Mouse (Mus musculus): Measurements from ENCODE around the gene Lrp5. TPM values are rescaled to one million over a fixed set of nuclear protein-coding genes. Genes with fewer than 3 reads are reported as not detected.

The Lrp5 gene
- polyA plus RNA-seq, 1 experiment, result 24.2 TPM

GRCm38 (mm10) chr19:3647999-3648398 is 38.4 kb downstream of the Lrp5 start:
- Histone ChIP-seq H3K4me3 (ENCODE audit: insufficient read depth, low read length) (no peak overlapping the region), H3K27ac (ENCODE audit: insufficient read depth, low read depth, low read length) (no peak overlapping the region), H3K4me1 (ENCODE audit: control insufficient read depth, insufficient read depth, low read length) (0 out of 2 replicates have a peak, but pooled peaks cover 2% of the 10 kb centered on the region)
- no peak for TF ChIP-seq CTCF (IDR thresholded peaks at IDR 0.05; ENCODE audit: low read depth, low read length)
- TF ChIP-seq POLR2A (IDR thresholded peaks at IDR 0.05; ENCODE audit: borderline replicate concordance, low read depth, low read length), result no peak

- Histone ChIP-seq H3K4me3 (ENCODE audit: insufficient read depth, low read length) (no peak overlapping the region), H3K4me1 (ENCODE audit: control insufficient read depth, insufficient read depth, low read length) (0 out of 2 replicates have a peak, but pooled peaks cover 2% of the 10 kb centered on the region), H3K27ac (ENCODE audit: insufficient read depth, low read depth, low read length) (no peak overlapping the region)
- TF ChIP-seq CTCF (IDR thresholded peaks at IDR 0.05; ENCODE audit: low read depth, low read length), result no peak
- no peak for TF ChIP-seq POLR2A (IDR thresholded peaks at IDR 0.05; ENCODE audit: borderline replicate concordance, low read depth, low read length)
Measured at GRCm38 (mm10) chr19:3645813-3646212, 40.6 kb downstream of the Lrp5 start.

- no peak for TF ChIP-seq POLR2A (IDR thresholded peaks at IDR 0.05; ENCODE audit: borderline replicate concordance, low read depth, low read length)
- no peak for TF ChIP-seq CTCF (IDR thresholded peaks at IDR 0.05; ENCODE audit: low read depth, low read length)
- Histone ChIP-seq H3K4me1 (ENCODE audit: control insufficient read depth, insufficient read depth, low read length) (0 out of 2 replicates have a peak, but pooled peaks cover 2% of the 10 kb centered on the region), H3K4me3 (ENCODE audit: insufficient read depth, low read length) (no peak overlapping the region), H3K27ac (ENCODE audit: insufficient read depth, low read depth, low read length) (no peak overlapping the region)
Measured at GRCm38 (mm10) chr19:3645318-3645717, 41.0 kb downstream of the Lrp5 start.

DNA sequence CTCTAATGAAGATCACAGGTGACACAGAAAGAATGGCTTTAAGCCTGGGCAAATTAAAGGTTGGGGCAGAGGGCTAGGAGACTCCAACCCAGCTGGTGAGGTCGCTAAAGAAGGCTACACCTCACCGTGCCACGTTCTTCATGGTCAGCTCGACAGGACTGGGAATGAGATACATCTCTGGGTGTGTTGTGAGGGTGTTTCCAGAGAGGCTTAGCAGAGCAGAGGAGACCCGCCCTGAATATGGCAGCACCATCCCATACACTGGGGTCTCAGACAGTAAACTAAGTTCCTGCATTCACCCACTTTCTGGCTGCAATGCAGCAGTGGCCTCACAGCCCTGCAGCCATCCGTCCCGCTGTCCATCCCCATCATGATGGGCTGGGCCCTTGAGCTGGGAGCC is 46.8 kb downstream of the Lrp5 start:
- no peaks in the 10 kb centered on the region for H3K4me1 ChIP-seq (ENCODE audit: control insufficient read depth, insufficient read depth, low read length)
- H3K4me3 ChIP-seq (ENCODE audit: insufficient read depth, low read length), result no peak overlapping the region
- no peak overlapping the region for H3K27ac ChIP-seq (ENCODE audit: insufficient read depth, low read depth, low read length)
- no peak for TF ChIP-seq CTCF (IDR thresholded peaks at IDR 0.05; ENCODE audit: low read depth, low read length)
- no peak for TF ChIP-seq POLR2A (IDR thresholded peaks at IDR 0.05; ENCODE audit: borderline replicate concordance, low read depth, low read length)

DNA sequence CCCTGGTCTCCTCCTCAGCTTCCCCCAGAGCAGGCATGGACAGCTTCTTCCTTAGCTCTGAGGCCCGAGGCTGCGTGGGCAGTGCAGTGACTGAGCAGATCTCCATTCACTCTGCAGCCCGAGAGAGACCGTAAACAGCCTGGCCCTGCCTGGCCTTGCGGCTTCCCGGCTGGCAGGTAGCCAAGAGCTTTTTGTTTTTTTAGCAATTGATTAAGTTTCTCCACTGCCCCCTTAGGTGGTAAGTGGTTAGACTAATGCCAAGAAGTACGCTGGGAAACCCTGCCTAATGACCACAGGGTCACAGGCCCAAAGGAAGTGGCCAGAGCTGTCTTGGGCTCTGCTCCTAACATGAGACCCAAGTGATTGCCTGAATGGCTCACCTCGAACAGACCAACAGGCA is 47.7 kb downstream of the Lrp5 start:
- Histone ChIP-seq H3K27ac (ENCODE audit: insufficient read depth, low read depth, low read length) (no peak overlapping the region), H3K4me1 (ENCODE audit: control insufficient read depth, insufficient read depth, low read length) (no peaks in the 10 kb centered on the region), H3K4me3 (ENCODE audit: insufficient read depth, low read length) (no peak overlapping the region)
- TF ChIP-seq CTCF (IDR thresholded peaks at IDR 0.05; ENCODE audit: low read depth, low read length) (no peak), POLR2A (IDR thresholded peaks at IDR 0.05; ENCODE audit: borderline replicate concordance, low read depth, low read length) (no peak)

DNA sequence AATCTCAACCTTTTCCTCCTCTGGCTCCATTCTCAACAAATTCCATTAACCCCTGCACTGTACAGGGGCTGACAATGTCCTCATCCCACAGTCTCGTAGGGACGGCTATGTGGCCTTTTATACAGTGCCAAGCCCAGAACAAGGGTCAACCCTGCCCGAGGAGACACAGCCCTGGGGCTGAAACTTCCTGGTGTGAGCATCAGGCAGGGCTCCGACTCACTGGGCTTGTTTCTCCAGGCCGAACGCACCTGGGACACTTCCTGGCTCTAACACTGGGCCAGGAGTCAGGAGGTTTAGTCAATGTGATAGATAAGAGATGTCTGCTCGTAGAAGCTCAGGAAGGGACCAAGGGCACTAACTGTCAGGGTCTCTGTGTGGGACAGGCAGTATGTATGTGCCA is 54.3 kb downstream of the Lrp5 start:
- Histone ChIP-seq H3K4me3 (ENCODE audit: insufficient read depth, low read length) (no peak overlapping the region), H3K27ac (ENCODE audit: insufficient read depth, low read depth, low read length) (no peak overlapping the region), H3K4me1 (ENCODE audit: control insufficient read depth, insufficient read depth, low read length) (no peaks in the 10 kb centered on the region)
- no peak for TF ChIP-seq POLR2A (IDR thresholded peaks at IDR 0.05; ENCODE audit: borderline replicate concordance, low read depth, low read length)
- TF ChIP-seq CTCF (IDR thresholded peaks at IDR 0.05; ENCODE audit: low read depth, low read length), result no peak

- no peak overlapping the region for H3K27ac ChIP-seq (ENCODE audit: insufficient read depth, low read depth, low read length)
- H3K4me1 ChIP-seq (ENCODE audit: control insufficient read depth, insufficient read depth, low read length), result no peaks in the 10 kb centered on the region
- no peak overlapping the region for H3K4me3 ChIP-seq (ENCODE audit: insufficient read depth, low read length)
- TF ChIP-seq CTCF (IDR thresholded peaks at IDR 0.05; ENCODE audit: low read depth, low read length), result no peak
- no peak for TF ChIP-seq POLR2A (IDR thresholded peaks at IDR 0.05; ENCODE audit: borderline replicate concordance, low read depth, low read length)
Measured at GRCm38 (mm10) chr19:3631431-3631830, 54.9 kb downstream of the Lrp5 start.

- H3K27ac ChIP-seq (ENCODE audit: insufficient read depth, low read depth, low read length), result no peak overlapping the region
- TF ChIP-seq POLR2A (IDR thresholded peaks at IDR 0.05; ENCODE audit: borderline replicate concordance, low read depth, low read length) (no peak), CTCF (IDR thresholded peaks at IDR 0.05; ENCODE audit: low read depth, low read length) (no peak)
- H3K4me3 ChIP-seq (ENCODE audit: insufficient read depth, low read length), result no peak overlapping the region
- H3K4me1 ChIP-seq (ENCODE audit: control insufficient read depth, insufficient read depth, low read length), result no peaks in the 10 kb centered on the region
Measured at GRCm38 (mm10) chr19:3630486-3630885, 55.9 kb downstream of the Lrp5 start.

DNA sequence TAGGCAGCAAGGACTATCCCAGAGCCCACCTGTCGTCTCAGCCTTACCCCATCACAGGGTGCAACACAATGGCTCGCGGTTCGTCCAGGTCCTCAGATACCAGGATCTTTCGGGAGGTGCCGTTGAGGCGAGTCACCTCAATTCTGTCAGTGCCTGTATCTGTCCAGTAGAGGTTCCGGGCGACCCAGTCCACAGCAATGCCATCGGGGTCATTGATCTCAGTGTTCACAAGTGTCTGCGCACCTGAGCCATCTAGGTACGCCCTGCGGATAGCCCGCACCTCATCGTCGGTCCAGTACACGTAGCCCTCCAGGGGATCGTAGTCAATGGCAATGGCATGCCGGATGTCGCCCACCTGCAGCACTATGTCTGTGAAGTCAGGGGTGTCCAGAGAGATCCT is 56.3 kb downstream of the Lrp5 start:
- Histone ChIP-seq H3K27ac (ENCODE audit: insufficient read depth, low read depth, low read length) (no peak overlapping the region), H3K4me3 (ENCODE audit: insufficient read depth, low read length) (no peak overlapping the region), H3K4me1 (ENCODE audit: control insufficient read depth, insufficient read depth, low read length) (no peaks in the 10 kb centered on the region)
- TF ChIP-seq POLR2A (IDR thresholded peaks at IDR 0.05; ENCODE audit: borderline replicate concordance, low read depth, low read length) (no peak), CTCF (IDR thresholded peaks at IDR 0.05; ENCODE audit: low read depth, low read length) (no peak)

DNA sequence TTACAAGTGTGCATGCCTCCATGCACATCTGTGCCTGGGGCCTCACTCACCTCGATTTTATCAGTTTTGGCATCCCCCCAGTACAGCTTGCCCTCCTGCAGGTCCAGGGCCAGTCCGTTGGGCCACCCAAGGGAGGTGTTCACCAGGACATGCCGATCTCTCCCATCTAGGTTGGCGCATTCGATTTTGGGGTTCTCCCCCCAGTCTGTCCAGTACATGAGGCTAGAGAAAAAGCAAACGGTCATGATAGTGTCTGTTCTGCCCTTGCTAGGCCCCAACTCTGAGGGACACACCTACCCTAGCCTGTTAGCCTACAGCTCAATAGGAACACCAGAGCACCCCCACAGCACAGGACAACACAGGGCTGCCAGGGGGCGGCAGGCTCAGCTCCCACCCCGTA is 58.1 kb downstream of the Lrp5 start:
- H3K27ac ChIP-seq (ENCODE audit: insufficient read depth, low read depth, low read length), result no peak overlapping the region
- H3K4me3 ChIP-seq (ENCODE audit: insufficient read depth, low read length), result no peak overlapping the region
- no peaks in the 10 kb centered on the region for H3K4me1 ChIP-seq (ENCODE audit: control insufficient read depth, insufficient read depth, low read length)
- no peak for TF ChIP-seq POLR2A (IDR thresholded peaks at IDR 0.05; ENCODE audit: borderline replicate concordance, low read depth, low read length)
- no peak for TF ChIP-seq CTCF (IDR thresholded peaks at IDR 0.05; ENCODE audit: low read depth, low read length)

- H3K27ac ChIP-seq (ENCODE audit: insufficient read depth, low read depth, low read length), result no peak overlapping the region
- no peaks in the 10 kb centered on the region for H3K4me1 ChIP-seq (ENCODE audit: control insufficient read depth, insufficient read depth, low read length)
- TF ChIP-seq CTCF (IDR thresholded peaks at IDR 0.05; ENCODE audit: low read depth, low read length), result no peak
- TF ChIP-seq POLR2A (IDR thresholded peaks at IDR 0.05; ENCODE audit: borderline replicate concordance, low read depth, low read length), result no peak
- no peak overlapping the region for H3K4me3 ChIP-seq (ENCODE audit: insufficient read depth, low read length)
Measured at GRCm38 (mm10) chr19:3625111-3625510, 61.3 kb downstream of the Lrp5 start.
